Mouse (Mus musculus) bone marrow macrophage, adult 2 months (primary cell): Measurements from ENCODE around the gene Atad5.

ENCODE experiments used
- CTCF ChIP-seq: IDR thresholded peaks from 2 replicates; pipeline ENCODE4 v1.5.1; 2012; ENCODE audit warnings: low read depth, mild to moderate bottlenecking, low read length, moderate library complexity
- POLR2A ChIP-seq: IDR thresholded peaks from 2 replicates; pipeline ENCODE4 v1.6.1; 2012; ENCODE audit warnings: mild to moderate bottlenecking, low read depth, low read length, borderline replicate concordance

GRCm38 (mm10) chr11:80132050-80132449, 42.9 kb downstream of the Atad5 start:
- TF ChIP-seq POLR2A = no peak
- no peak for TF ChIP-seq CTCF
